Mouse (Mus musculus) limb, embryonic 11.5 days (tissue): Measurements from ENCODE around the gene Gtf2h3. TPM values are rescaled to one million over a fixed set of nuclear protein-coding genes. Genes with fewer than 3 reads are reported as not detected.
"Not testable (repeated sequence)": the region's sequence is repeated elsewhere in the genome, so short reads cannot be mapped to it uniquely, and the experiment has no call there.

Source experiments
- ATAC-seq: fragments of 200-750 bp; cut with Nextera tagmentation; 2 replicates; pipeline ENCODE4 v1.8.0; 2017; ENCODE audit warnings: low read depth; ENCODE audit not compliant: insufficient number of reproducible peaks, low FRiP score, low TSS enrichment
- DNase-seq: peaks from one replicate; pipeline ENCODE4 v3.0.0-alpha.2; 2015; ENCODE audit warnings: low spot score
- H3K27ac ChIP-seq: fragments of 300-500 bp; sonication (generic); replicated peaks from 2 replicates; pipeline ENCODE4 v1.5.1; 2014; ENCODE audit warnings: low read depth, mild to moderate bottlenecking, low read length
- H3K27me3 ChIP-seq: fragments of 300-500 bp; sonication (generic); 2 replicates; pipeline ENCODE4 v1.6.1; 2014; ENCODE audit warnings: mild to moderate bottlenecking, low read length, mixed read lengths; ENCODE audit not compliant: control insufficient read depth, insufficient read depth
- H3K36me3 ChIP-seq: fragments of 300-500 bp; sonication (generic); 2 replicates; pipeline ENCODE4 v1.6.1; 2014; ENCODE audit warnings: mild to moderate bottlenecking, low read length, moderate library complexity, mixed read lengths; ENCODE audit not compliant: control insufficient read depth, insufficient read depth
- H3K4me1 ChIP-seq: fragments of 300-500 bp; sonication (generic); 2 replicates; pipeline ENCODE4 v1.6.1; 2014; ENCODE audit warnings: low read length, mixed read lengths; ENCODE audit not compliant: control insufficient read depth, insufficient read depth
- H3K4me2 ChIP-seq: fragments of 300-500 bp; sonication (generic); 2 replicates; pipeline ENCODE4 v1.6.1; 2014; ENCODE audit warnings: low read depth, mild to moderate bottlenecking, moderate library complexity; ENCODE audit not compliant: severe bottlenecking
- H3K4me3 ChIP-seq: fragments of 300-500 bp; sonication (generic); 2 replicates; pipeline ENCODE4 v1.5.1; 2014; ENCODE audit warnings: low read depth, low read length
- H3K9ac ChIP-seq: fragments of 300-500 bp; sonication (generic); 2 replicates; pipeline ENCODE4 v1.6.1; 2014; ENCODE audit warnings: mild to moderate bottlenecking, low read length
- H3K9me3 ChIP-seq: fragments of 300-500 bp; sonication (generic); 2 replicates; pipeline ENCODE4 v1.6.1; 2016; ENCODE audit warnings: low read length; ENCODE audit not compliant: control insufficient read depth
- WGBS: fragments of 180-500 bp; shearing (Covaris S2); extraction: QIAGEN DNeasy Blood & Tissue Kit; methylation state at CpG from one replicate; pipeline ENCODE4 v1.1.7; 2014; 5-methylcytosine and 5-hydroxymethylcytosine counted together
- polyA plus RNA-seq: library from polyadenylated mRNA; unstranded; fragments of >200 nt; fragmentation: Nextera tagmentation; extraction: Ambion mirVana; gene quantifications from 2 replicates; pipeline ENCODE4 v1.2.1, GENCODE M21; 2014

Gene Gtf2h3
- polyA plus RNA-seq, 1 experiment from 2014 or later: 98.7 TPM

GRCm38 (mm10) chr5:124635068-124635467, 56.1 kb downstream of the Gtf2h3 start:
- not testable (repeated sequence) for H3K27ac ChIP-seq, H3K4me2 ChIP-seq, ATAC-seq, H3K9ac ChIP-seq, H3K4me1 ChIP-seq, H3K9me3 ChIP-seq, H3K4me3 ChIP-seq, H3K27me3 ChIP-seq
- 89% methylated on average over 4 of the region's 4 CpGs for WGBS
- DNase-seq: peak; percentile 40
- peaks cover 27% of the 10 kb centered on the region for H3K36me3 ChIP-seq

GRCm38 (mm10) chr5:124636139-124636538, 57.2 kb downstream of the Gtf2h3 start:
- Histone ChIP-seq H3K4me1 (no peaks in the 10 kb centered on the region), H3K9me3 (no peaks in the 10 kb centered on the region), H3K9ac (no peak overlapping the region), H3K36me3 (peaks cover 27% of the 10 kb centered on the region), H3K4me3 (no peak overlapping the region), H3K27me3 (no peaks in the 10 kb centered on the region), H3K4me2 (no peak overlapping the region), H3K27ac (no peak overlapping the region)
- DNase-seq (no peak), ATAC-seq (no peak)
- WGBS: 93% methylated on average over 3 of the region's 3 CpGs

- ATAC-seq: no peak
- no peak overlapping the region for H3K4me2 ChIP-seq
- H3K36me3 ChIP-seq: peaks cover 31% of the 10 kb centered on the region
- DNase-seq: no peak
- no peaks in the 10 kb centered on the region for H3K4me1 ChIP-seq
- H3K27ac ChIP-seq: no peak overlapping the region
- WGBS: 93% methylated on average over 4 of the region's 4 CpGs
- H3K4me3 ChIP-seq: no peak overlapping the region
- no peaks in the 10 kb centered on the region for H3K9me3 ChIP-seq
- H3K27me3 ChIP-seq: no peaks in the 10 kb centered on the region
- H3K9ac ChIP-seq: no peak overlapping the region
Observed at GRCm38 (mm10) chr5:124636694-124637093, 57.8 kb downstream of the Gtf2h3 start.

GRCm38 (mm10) chr5:124637300-124637699, 58.4 kb downstream of the Gtf2h3 start:
- WGBS: 94% methylated on average over 11 of the region's 11 CpGs
- Histone ChIP-seq H3K9ac (no peak overlapping the region), H3K4me1 (no peaks in the 10 kb centered on the region), H3K36me3 (peaks cover 36% of the 10 kb centered on the region), H3K27me3 (no peaks in the 10 kb centered on the region), H3K4me2 (no peak overlapping the region), H3K4me3 (no peak overlapping the region), H3K9me3 (no peaks in the 10 kb centered on the region), H3K27ac (no peak overlapping the region)
- ATAC-seq (no peak), DNase-seq (no peak)

GRCm38 (mm10) chr5:124637836-124638235, 58.9 kb downstream of the Gtf2h3 start:
- ATAC-seq: no peak
- no peak overlapping the region for H3K9ac ChIP-seq

More at GRCm38 (mm10) chr5:124637836-124638235, 58.9 kb downstream of the Gtf2h3 start:
- Histone ChIP-seq H3K4me1 (no peaks in the 10 kb centered on the region), H3K27ac (no peak overlapping the region), H3K36me3 (peaks cover 37% of the 10 kb centered on the region), H3K4me3 (no peak overlapping the region), H3K4me2 (no peak overlapping the region), H3K9me3 (no peaks in the 10 kb centered on the region), H3K27me3 (no peaks in the 10 kb centered on the region)
- no peak for DNase-seq
- 96% methylated on average over 13 of the region's 13 CpGs for WGBS

Other genes with a start within 250 kb of the Gtf2h3 start
- 300 and 440 TPM in 2 replicates for gene Cdk2ap1, start 216.1 kb upstream of the Gtf2h3 start, polyA plus RNA-seq
- gene Sbno1, start 153.1 kb upstream of the Gtf2h3 start, polyA plus RNA-seq: 84.9 and 85.7 TPM in 2 replicates
- 102 and 121 TPM in 2 replicates for gene Kmt5a, start 139.2 kb upstream of the Gtf2h3 start, polyA plus RNA-seq
- 28.7 and 29.3 TPM in 2 replicates for gene Rilpl2, start 100.8 kb upstream of the Gtf2h3 start, polyA plus RNA-seq
- 14.1 and 15.3 TPM in 2 replicates for gene Snrnp35, start 96.0 kb upstream of the Gtf2h3 start, polyA plus RNA-seq
- gene Rilpl1, start 47.7 kb upstream of the Gtf2h3 start, polyA plus RNA-seq: 30.0 and 30.7 TPM in 2 replicates
- gene Tmed2, start 38.4 kb upstream of the Gtf2h3 start, polyA plus RNA-seq: 501 and 517 TPM in 2 replicates
- 14.4 and 15.3 TPM in 2 replicates for gene Ddx55, start 26.3 kb upstream of the Gtf2h3 start, polyA plus RNA-seq
- gene Eif2b1, start within 50 bp of the Gtf2h3 start, polyA plus RNA-seq: 83.1 and 85.1 TPM in 2 replicates
- 47.1 and 49.2 TPM in 2 replicates for gene Atp6v0a2, start 49.4 kb downstream of the Gtf2h3 start, polyA plus RNA-seq
- 0.01 TPM in 1 of 2 replicates, not detected in the other for gene Dnah10, start 145.9 kb downstream of the Gtf2h3 start, polyA plus RNA-seq